Mouse (Mus musculus) C2C12 (cell line): Measurements from ENCODE around the gene Ccna1.

Experiments
- CTCF ChIP-seq: IDR thresholded peaks from one replicate; pipeline ENCODE4 v1.5.1; 2011; ENCODE audit not compliant: control insufficient read depth, insufficient read depth, insufficient read length
- MAX ChIP-seq: IDR thresholded peaks from one replicate; pipeline ENCODE4 v1.6.1; 2011; ENCODE audit warnings: mild to moderate bottlenecking, control low read depth

DNA sequence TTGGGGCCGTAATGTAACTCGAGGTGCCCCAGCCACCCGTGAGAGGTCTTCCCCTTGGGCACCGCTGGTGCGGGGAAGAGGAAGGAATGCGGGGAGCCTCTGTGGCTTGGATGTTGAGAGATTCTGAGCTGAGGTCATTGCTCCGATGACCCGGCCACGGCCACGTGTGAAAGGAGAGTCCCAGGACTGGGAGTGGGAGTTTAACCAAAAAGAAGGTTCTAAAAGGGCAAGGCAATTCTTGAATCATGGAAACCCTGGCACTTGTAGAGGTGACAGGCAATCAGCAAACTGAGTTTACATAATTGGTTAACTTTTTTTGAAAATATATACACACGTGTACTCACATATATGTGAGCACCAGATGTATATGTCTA lies 433 bp upstream of the Ccna1 start:
- no peak for TF ChIP-seq CTCF
- no peak for TF ChIP-seq MAX
